Mouse (Mus musculus): ENCODE data around the gene Cachd1. TPM values are rescaled to one million over a fixed set of nuclear protein-coding genes. Genes with fewer than 3 reads are reported as not detected.

The Cachd1 gene
- polyA plus RNA-seq, 1 experiment = 6.3 TPM

DNA sequence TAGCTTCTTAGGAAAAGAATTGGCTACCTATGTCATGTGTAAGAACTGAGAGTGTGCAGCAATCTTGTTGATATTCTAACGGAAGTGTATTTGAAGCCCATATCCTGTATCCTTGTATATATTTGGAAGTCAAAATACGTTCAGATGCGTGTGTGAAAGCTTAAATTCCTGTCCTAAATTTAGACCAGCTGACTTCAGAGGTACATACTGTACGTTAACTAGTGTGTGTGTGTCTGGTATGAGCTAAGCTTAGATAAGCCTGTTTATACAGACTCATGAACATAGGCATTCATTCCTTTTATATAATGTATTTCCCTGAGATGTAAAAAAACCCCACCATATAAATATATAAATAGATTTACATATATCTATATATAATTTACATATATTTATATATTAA is 103.6 kb downstream of the Cachd1 start:
- no peaks in the 10 kb centered on the region for H3K36me3 ChIP-seq (ENCODE audit: control insufficient read depth, insufficient read depth, low read length, poor library complexity, severe bottlenecking)
- H3K27me3 ChIP-seq (ENCODE audit: control insufficient read depth, insufficient read depth, low read length, poor library complexity, severe bottlenecking) = no peaks in the 10 kb centered on the region
- no peaks in the 10 kb centered on the region for H3K9me3 ChIP-seq (replicated peaks; ENCODE audit: control insufficient read depth, insufficient read depth, low read length, poor library complexity, severe bottlenecking)
- TF ChIP-seq EP300 (IDR thresholded peaks at IDR 0.05; ENCODE audit: insufficient read depth, low read depth, low read length) (no peak), POLR2A (IDR thresholded peaks at IDR 0.05; ENCODE audit: insufficient read depth, low read length) (no peak), CTCF (IDR thresholded peaks at IDR 0.05; ENCODE audit: low read depth, low read length) (no peak)
- no peak overlapping the region for H3K27ac ChIP-seq (ENCODE audit: insufficient read depth, low read length)
- H3K9ac ChIP-seq (ENCODE audit: low read depth, poor library complexity, severe bottlenecking) = no peak overlapping the region
- no peaks in the 10 kb centered on the region for H3K4me1 ChIP-seq (ENCODE audit: control insufficient read depth, insufficient read depth, low read length)
- H3K4me3 ChIP-seq (ENCODE audit: low read depth, low read length) = no peak overlapping the region

GRCm38 (mm10) chr4:100885793-100886742 is 109.6 kb downstream of the Cachd1 start:
- Histone ChIP-seq H3K36me3 (ENCODE audit: control insufficient read depth, insufficient read depth, low read length, poor library complexity, severe bottlenecking) (no peaks in the 10 kb centered on the region), H3K9me3 (replicated peaks; ENCODE audit: control insufficient read depth, insufficient read depth, low read length, poor library complexity, severe bottlenecking) (no peaks in the 10 kb centered on the region), H3K27ac (ENCODE audit: insufficient read depth, low read length) (peak overlapping the region; percentile 71), H3K4me3 (ENCODE audit: low read depth, low read length) (no peak overlapping the region), H3K9ac (ENCODE audit: low read depth, poor library complexity, severe bottlenecking) (peak overlapping the region; percentile 32), H3K4me1 (ENCODE audit: control insufficient read depth, insufficient read depth, low read length) (no peaks in the 10 kb centered on the region), H3K27me3 (ENCODE audit: control insufficient read depth, insufficient read depth, low read length, poor library complexity, severe bottlenecking) (no peaks in the 10 kb centered on the region)
- 0 out of 2 replicates have a peak, but pooled peaks have one; percentile 6 for TF ChIP-seq EP300 (IDR thresholded peaks at IDR 0.05; ENCODE audit: insufficient read depth, low read depth, low read length)
- TF ChIP-seq POLR2A (IDR thresholded peaks at IDR 0.05; ENCODE audit: insufficient read depth, low read length) = no peak

- no peak for TF ChIP-seq POLR2A (IDR thresholded peaks at IDR 0.05; ENCODE audit: insufficient read depth, low read length)
- TF ChIP-seq EP300 (IDR thresholded peaks at IDR 0.05; ENCODE audit: insufficient read depth, low read depth, low read length) = no peak
- TF ChIP-seq CTCF (IDR thresholded peaks at IDR 0.05; ENCODE audit: low read depth, low read length) = no peak
- Histone ChIP-seq H3K4me3 (ENCODE audit: low read depth, low read length) (no peak overlapping the region), H3K27me3 (ENCODE audit: control insufficient read depth, insufficient read depth, low read length, poor library complexity, severe bottlenecking) (no peaks in the 10 kb centered on the region), H3K9ac (ENCODE audit: low read depth, poor library complexity, severe bottlenecking) (peak overlapping the region; percentile 32), H3K27ac (ENCODE audit: insufficient read depth, low read length) (peak overlapping the region; percentile 71; the same call in 1 of the 2 replicates), H3K4me1 (ENCODE audit: control insufficient read depth, insufficient read depth, low read length) (no peaks in the 10 kb centered on the region), H3K36me3 (ENCODE audit: control insufficient read depth, insufficient read depth, low read length, poor library complexity, severe bottlenecking) (no peaks in the 10 kb centered on the region), H3K9me3 (replicated peaks; ENCODE audit: control insufficient read depth, insufficient read depth, low read length, poor library complexity, severe bottlenecking) (no peaks in the 10 kb centered on the region)
These were observed 110.4 kb downstream of the Cachd1 start for GRCm38 (mm10) chr4:100886743-100887416.

DNA sequence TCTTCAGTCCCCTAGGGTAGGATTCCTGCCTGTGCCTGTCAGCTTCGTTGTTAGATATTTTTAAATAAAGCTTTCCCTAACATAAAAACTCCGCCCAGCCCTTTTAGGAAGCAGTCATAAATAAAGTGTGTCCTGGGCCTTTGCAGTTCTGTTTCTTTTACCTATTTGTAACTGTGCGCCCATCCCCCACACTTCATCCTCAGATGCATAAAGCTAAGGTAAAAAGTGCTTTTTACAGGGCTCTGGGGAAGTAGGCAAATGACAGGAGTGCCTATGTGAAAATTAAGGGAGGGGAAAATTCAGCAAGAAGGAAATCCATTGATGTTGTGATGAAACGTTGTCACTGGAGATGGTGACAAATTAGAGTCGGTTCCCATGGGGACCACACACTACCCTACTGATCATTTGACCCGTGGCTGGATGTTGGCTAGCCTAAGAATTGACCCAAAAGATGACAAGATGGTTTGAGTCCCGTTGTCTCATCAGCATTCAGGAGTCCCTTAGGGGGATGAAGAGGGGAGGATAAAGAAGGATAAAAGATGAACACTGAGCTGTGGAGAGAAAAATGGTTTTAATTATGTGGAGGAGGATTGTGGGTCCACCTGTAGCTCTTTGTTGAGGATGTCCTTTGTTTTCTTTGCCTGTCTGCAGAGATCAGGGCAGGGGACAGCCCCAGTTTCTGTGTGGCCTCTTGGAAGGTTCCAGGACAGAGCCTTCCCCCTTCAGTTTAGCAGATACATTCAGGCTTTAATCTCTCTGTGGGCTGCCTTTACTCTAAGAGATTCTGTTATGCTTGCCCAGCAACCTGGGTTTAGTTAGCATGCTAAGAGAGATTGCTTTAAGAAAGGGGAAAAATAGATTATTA is 113.9 kb downstream of the Cachd1 start:
- H3K36me3 ChIP-seq (ENCODE audit: control insufficient read depth, insufficient read depth, low read length, poor library complexity, severe bottlenecking) = no peaks in the 10 kb centered on the region
- no peaks in the 10 kb centered on the region for H3K27me3 ChIP-seq (ENCODE audit: control insufficient read depth, insufficient read depth, low read length, poor library complexity, severe bottlenecking)
- no peak overlapping the region for H3K9ac ChIP-seq (ENCODE audit: low read depth, poor library complexity, severe bottlenecking)
- H3K4me3 ChIP-seq (ENCODE audit: low read depth, low read length) = no peak overlapping the region
- H3K4me1 ChIP-seq (ENCODE audit: control insufficient read depth, insufficient read depth, low read length) = no peaks in the 10 kb centered on the region
- no peaks in the 10 kb centered on the region for H3K9me3 ChIP-seq (replicated peaks; ENCODE audit: control insufficient read depth, insufficient read depth, low read length, poor library complexity, severe bottlenecking)
- H3K27ac ChIP-seq (ENCODE audit: insufficient read depth, low read length) = no peak overlapping the region
- TF ChIP-seq EP300 (IDR thresholded peaks at IDR 0.05; ENCODE audit: insufficient read depth, low read depth, low read length) (no peak), POLR2A (IDR thresholded peaks at IDR 0.05; ENCODE audit: insufficient read depth, low read length) (no peak), CTCF (IDR thresholded peaks at IDR 0.05; ENCODE audit: low read depth, low read length) (no peak)

- Histone ChIP-seq H3K36me3 (ENCODE audit: control insufficient read depth, insufficient read depth, low read length, poor library complexity, severe bottlenecking) (no peaks in the 10 kb centered on the region), H3K27ac (ENCODE audit: insufficient read depth, low read length) (no peak overlapping the region), H3K9me3 (replicated peaks; ENCODE audit: control insufficient read depth, insufficient read depth, low read length, poor library complexity, severe bottlenecking) (no peaks in the 10 kb centered on the region), H3K4me3 (ENCODE audit: low read depth, low read length) (no peak overlapping the region), H3K4me1 (ENCODE audit: control insufficient read depth, insufficient read depth, low read length) (no peaks in the 10 kb centered on the region), H3K9ac (ENCODE audit: low read depth, poor library complexity, severe bottlenecking) (no peak overlapping the region), H3K27me3 (ENCODE audit: control insufficient read depth, insufficient read depth, low read length, poor library complexity, severe bottlenecking) (no peaks in the 10 kb centered on the region)
- TF ChIP-seq EP300 (IDR thresholded peaks at IDR 0.05; ENCODE audit: insufficient read depth, low read depth, low read length) (no peak), POLR2A (IDR thresholded peaks at IDR 0.05; ENCODE audit: insufficient read depth, low read length) (no peak)
These were observed 117.3 kb downstream of the Cachd1 start for GRCm38 (mm10) chr4:100893739-100894138.
